Mouse (Mus musculus) midbrain, embryonic 14.5 days (tissue): ENCODE results near the gene Tyrobp. TPM values are rescaled to one million over a fixed set of nuclear protein-coding genes. Genes with fewer than 3 reads are reported as not detected.

Experiments
- ATAC-seq: fragments of 200-750 bp; cut with Nextera tagmentation; 2 replicates; pipeline ENCODE4 v1.8.0; 2017; ENCODE audit warnings: moderate number of reproducible peaks, moderate library complexity; ENCODE audit not compliant: low FRiP score, low TSS enrichment
- DNase-seq: peaks from one replicate; pipeline ENCODE4 v3.0.0-alpha.2; 2015
- H3K27ac ChIP-seq: fragments of 300-500 bp; sonication (generic); replicated peaks from 2 replicates; pipeline ENCODE4 v1.5.1; 2014; ENCODE audit warnings: mild to moderate bottlenecking, low read depth, low read length, moderate library complexity
- H3K27me3 ChIP-seq: fragments of 300-500 bp; sonication (generic); 2 replicates; pipeline ENCODE4 v1.6.1; 2014; ENCODE audit warnings: low read length, control low read depth, mixed read lengths; ENCODE audit not compliant: control insufficient read depth, insufficient read depth
- H3K36me3 ChIP-seq: fragments of 300-500 bp; sonication (generic); 2 replicates; pipeline ENCODE4 v1.6.1; 2014; ENCODE audit warnings: low read length, control low read depth; ENCODE audit not compliant: control insufficient read depth, insufficient read depth
- H3K4me1 ChIP-seq: fragments of 300-500 bp; sonication (generic); 2 replicates; pipeline ENCODE4 v1.6.1; 2014; ENCODE audit warnings: mild to moderate bottlenecking, antibody characterized with exemption, low read length, control low read depth; ENCODE audit not compliant: control insufficient read depth, insufficient read depth
- H3K4me2 ChIP-seq: fragments of 300-500 bp; sonication (generic); 2 replicates; pipeline ENCODE4 v1.6.1; 2014; ENCODE audit warnings: mild to moderate bottlenecking, low read length, moderate library complexity
- H3K4me3 ChIP-seq: fragments of 300-500 bp; sonication (generic); replicated peaks from 2 replicates; pipeline ENCODE4 v1.5.1; 2014; ENCODE audit warnings: low read depth, low read length
- H3K9ac ChIP-seq: fragments of 300-500 bp; sonication (generic); replicated peaks from 2 replicates; pipeline ENCODE4 v1.6.1; 2014; ENCODE audit warnings: mild to moderate bottlenecking, low read length, moderate library complexity
- H3K9me3 ChIP-seq: fragments of 300-500 bp; sonication (generic); 2 replicates; pipeline ENCODE4 v1.6.1; 2016; ENCODE audit warnings: low read length, control low read depth, mixed read lengths; ENCODE audit not compliant: control insufficient read depth
- WGBS: fragments of 180-500 bp; shearing (Covaris S2); extraction: QIAGEN DNeasy Blood & Tissue Kit; methylation state at CpG from one replicate; pipeline ENCODE4 v1.1.7; 2014; 5-methylcytosine and 5-hydroxymethylcytosine counted together
- polyA plus RNA-seq: library from polyadenylated mRNA; unstranded; fragments of >200 nt; fragmentation: Nextera tagmentation; extraction: Ambion mirVana; gene quantifications from 2 replicates; pipeline ENCODE4 v1.2.1, GENCODE M21; 2014

Gene Tyrobp
- polyA plus RNA-seq, 1 experiment from 2014 or later = 29.7 TPM

DNA sequence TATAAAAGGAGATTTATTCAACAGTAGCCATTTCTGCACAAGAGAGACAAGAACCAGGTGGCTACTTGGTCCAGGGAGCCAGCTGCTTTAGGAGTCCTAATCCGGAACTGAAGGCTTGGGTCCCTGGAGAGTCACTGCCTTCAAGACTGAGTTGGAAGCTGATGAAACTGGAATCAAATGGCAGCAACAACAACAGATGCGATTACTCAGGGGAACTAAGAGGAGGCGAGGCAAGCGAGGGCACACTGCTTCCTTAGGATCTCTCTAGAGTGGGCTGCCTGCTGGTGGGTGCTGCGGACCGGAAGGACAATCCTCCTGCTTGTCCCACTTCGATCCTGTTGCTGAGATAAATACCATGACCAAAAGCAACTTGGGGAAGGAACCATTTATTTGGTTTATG lies 13.9 kb upstream of the Tyrobp start:
- Histone ChIP-seq H3K4me1 (0 out of 2 replicates have a peak, but pooled peaks cover 3% of the 10 kb centered on the region), H3K9me3 (no peaks in the 10 kb centered on the region), H3K27ac (no peak overlapping the region), H3K4me3 (no peak overlapping the region), H3K9ac (no peak overlapping the region), H3K4me2 (no peak overlapping the region), H3K36me3 (no peaks in the 10 kb centered on the region), H3K27me3 (no peaks in the 10 kb centered on the region)
- WGBS = 49% methylated on average over 7 of the region's 7 CpGs
- DNase-seq (peak; percentile 32), ATAC-seq (no peak)

DNA sequence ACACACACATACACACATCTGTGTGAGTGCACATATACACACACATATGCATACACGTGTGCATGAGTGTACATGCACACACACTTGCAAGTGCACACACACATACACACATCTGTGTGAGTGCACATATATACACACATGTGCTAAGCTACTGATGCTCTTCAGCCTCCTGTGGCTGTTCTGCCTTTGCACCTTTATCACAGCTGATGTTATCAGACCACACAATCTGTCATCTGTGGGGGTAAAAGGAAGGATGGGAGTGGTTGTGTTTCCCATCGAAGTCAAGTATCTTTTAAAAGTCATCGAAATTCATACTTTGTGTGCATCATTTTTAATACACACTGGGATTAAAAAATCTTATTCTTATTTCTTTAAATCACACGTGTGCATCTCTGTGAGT lies 11.2 kb upstream of the Tyrobp start:
- H3K4me2 ChIP-seq = no peak overlapping the region
- H3K27ac ChIP-seq = no peak overlapping the region
- H3K4me3 ChIP-seq = no peak overlapping the region
- 0 out of 2 replicates have a peak, but pooled peaks cover 3% of the 10 kb centered on the region for H3K4me1 ChIP-seq
- H3K9me3 ChIP-seq = no peaks in the 10 kb centered on the region
- H3K9ac ChIP-seq = no peak overlapping the region
- 69% methylated on average over 4 of the region's 4 CpGs for WGBS
- H3K27me3 ChIP-seq = no peaks in the 10 kb centered on the region
- DNase-seq = no peak
- no peaks in the 10 kb centered on the region for H3K36me3 ChIP-seq
- ATAC-seq = no peak

DNA sequence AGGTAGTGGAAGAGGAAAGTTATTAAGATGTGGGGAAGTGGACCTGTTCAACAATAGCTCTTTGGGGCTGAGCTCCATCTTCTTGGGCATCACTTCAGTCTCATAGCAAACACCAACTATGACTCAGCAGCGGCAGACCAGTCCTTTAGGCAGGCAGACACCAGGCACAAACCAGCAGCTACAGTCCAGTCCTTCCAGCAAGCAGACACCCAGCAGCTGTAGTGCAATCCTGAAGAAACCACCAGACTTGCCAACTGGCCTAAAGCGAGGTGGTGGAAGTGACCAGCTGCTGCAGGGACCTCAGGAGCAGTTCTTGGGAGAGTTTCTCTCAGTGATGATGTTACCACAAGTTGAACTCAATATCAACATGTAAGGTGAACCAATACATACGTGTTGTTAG lies 4.9 kb upstream of the Tyrobp start:
- H3K9ac ChIP-seq = no peak overlapping the region
- H3K4me2 ChIP-seq = no peak overlapping the region
- ATAC-seq = no peak
- no peak for DNase-seq
- whole genome bisulfite sequencing = 86% methylated on average over 3 of the region's 3 CpGs
- no peak overlapping the region for H3K27ac ChIP-seq
- H3K36me3 ChIP-seq = no peaks in the 10 kb centered on the region
- no peaks in the 10 kb centered on the region for H3K4me1 ChIP-seq
- H3K9me3 ChIP-seq = no peaks in the 10 kb centered on the region
- no peaks in the 10 kb centered on the region for H3K27me3 ChIP-seq
- no peak overlapping the region for H3K4me3 ChIP-seq

DNA sequence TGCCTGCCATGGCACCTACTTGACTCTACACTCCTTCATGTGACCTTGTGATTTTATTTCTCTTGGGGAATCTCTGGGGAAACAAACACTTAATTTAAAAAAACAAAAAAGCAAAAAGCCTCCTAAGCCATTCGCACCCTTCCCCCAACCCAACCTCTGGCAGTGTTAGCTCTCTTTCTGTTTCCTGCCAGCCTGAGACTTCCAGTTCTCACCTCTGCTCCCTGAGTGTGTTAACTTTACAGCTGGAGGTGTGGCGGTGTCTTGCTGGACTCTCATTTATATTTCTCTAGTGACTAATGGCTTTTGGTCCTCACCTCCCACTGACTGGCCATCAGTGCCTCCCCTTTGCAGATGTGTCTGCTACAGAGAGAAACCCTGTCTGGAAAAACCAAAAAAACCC lies 3.8 kb upstream of the Tyrobp start:
- ATAC-seq = no peak
- WGBS = 90% methylated on average over 2 of the region's 2 CpGs
- no peaks in the 10 kb centered on the region for H3K4me1 ChIP-seq

DNA sequence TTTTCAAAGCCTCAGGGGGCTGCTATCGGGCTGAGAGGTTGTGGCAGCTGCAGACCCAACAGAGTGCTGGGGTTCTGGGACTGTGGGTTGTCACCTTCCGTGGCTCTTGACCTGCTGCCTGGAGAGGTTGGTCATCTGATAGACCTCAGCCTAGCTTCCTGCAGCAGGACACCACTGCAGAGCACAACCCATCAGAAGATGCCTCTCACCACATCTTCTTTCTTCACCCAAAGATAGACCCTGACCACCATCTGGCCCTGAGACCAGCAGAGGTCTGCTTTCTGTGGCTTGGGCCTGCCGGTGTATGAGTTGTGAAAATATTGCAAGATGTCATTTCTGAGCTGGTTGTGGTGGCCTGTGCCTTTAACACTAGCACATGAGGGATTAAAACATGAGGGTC lies 2.5 kb upstream of the Tyrobp start:
- Histone ChIP-seq H3K27ac (no peak overlapping the region), H3K27me3 (no peaks in the 10 kb centered on the region), H3K4me3 (no peak overlapping the region), H3K4me2 (no peak overlapping the region), H3K9me3 (no peaks in the 10 kb centered on the region), H3K36me3 (no peaks in the 10 kb centered on the region), H3K4me1 (no peaks in the 10 kb centered on the region), H3K9ac (no peak overlapping the region)
- ATAC-seq (no peak), DNase-seq (no peak)
- 89% methylated on average over 3 of the region's 3 CpGs for WGBS

More for the DNA sequence above, 3.8 kb upstream of the Tyrobp start:
- Histone ChIP-seq H3K27me3 (no peaks in the 10 kb centered on the region), H3K4me2 (no peak overlapping the region), H3K9ac (no peak overlapping the region), H3K27ac (no peak overlapping the region), H3K9me3 (no peaks in the 10 kb centered on the region), H3K36me3 (no peaks in the 10 kb centered on the region), H3K4me3 (no peak overlapping the region)
- no peak for DNase-seq

DNA sequence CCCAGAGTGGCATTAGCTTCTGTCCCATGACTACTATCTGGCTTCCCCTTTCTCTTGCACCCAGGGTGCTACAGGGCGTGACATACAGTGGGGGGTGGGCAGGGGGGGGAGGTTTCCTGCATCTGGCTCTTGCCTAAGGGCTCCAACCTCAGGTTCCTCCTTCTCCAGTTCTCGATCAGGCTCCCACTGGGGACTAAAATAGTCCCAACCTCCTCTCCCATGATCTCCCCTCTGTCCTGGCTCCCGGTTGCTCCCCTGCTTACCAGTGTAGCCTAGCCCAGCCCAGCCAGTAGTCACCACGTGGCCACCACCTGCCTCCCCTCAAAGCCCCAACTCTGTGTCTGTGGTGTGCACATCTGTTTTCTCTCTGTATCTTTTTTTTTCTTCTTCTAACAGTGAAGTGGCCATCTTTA lies 819 bp upstream of the Tyrobp start:
- WGBS = 51% methylated on average over 4 of the region's 4 CpGs
- H3K27me3 ChIP-seq = no peaks in the 10 kb centered on the region
- ATAC-seq (no peak), DNase-seq (no peak)
- no peak overlapping the region for H3K4me3 ChIP-seq
- H3K27ac ChIP-seq = no peak overlapping the region
- H3K36me3 ChIP-seq = no peaks in the 10 kb centered on the region
- H3K4me2 ChIP-seq = no peak overlapping the region
- H3K9me3 ChIP-seq = no peaks in the 10 kb centered on the region
- no peaks in the 10 kb centered on the region for H3K4me1 ChIP-seq
- H3K9ac ChIP-seq = no peak overlapping the region

DNA sequence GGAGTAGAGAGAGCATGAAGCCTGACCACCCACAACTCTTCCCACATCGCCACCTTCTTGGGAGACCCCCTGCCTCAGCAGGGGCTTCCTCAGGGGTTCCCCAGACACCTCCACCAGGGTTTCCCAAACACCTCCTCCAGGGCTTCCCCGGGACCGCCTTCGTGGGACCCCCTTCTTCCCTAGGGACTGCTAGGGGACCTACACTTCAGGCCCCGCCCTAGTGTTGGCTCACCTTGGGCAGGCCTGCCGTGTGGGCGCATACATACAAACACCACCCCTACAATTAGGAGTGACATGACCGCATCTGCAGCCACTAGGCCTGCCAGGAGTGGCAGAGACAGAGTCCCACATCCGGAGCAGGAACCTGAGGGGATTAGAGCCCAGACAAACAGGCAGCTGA lies 4.3 kb downstream of the Tyrobp start:
- Histone ChIP-seq H3K27ac (no peak overlapping the region), H3K9ac (no peak overlapping the region), H3K4me1 (peaks cover 13% of the 10 kb centered on the region; the same call in 1 of the 2 replicates), H3K4me3 (no peak overlapping the region), H3K4me2 (no peak overlapping the region), H3K27me3 (no peaks in the 10 kb centered on the region), H3K9me3 (no peaks in the 10 kb centered on the region), H3K36me3 (no peaks in the 10 kb centered on the region)
- no peak for DNase-seq
- 78% methylated on average over 9 of the region's 9 CpGs for WGBS
- ATAC-seq = no peak

DNA sequence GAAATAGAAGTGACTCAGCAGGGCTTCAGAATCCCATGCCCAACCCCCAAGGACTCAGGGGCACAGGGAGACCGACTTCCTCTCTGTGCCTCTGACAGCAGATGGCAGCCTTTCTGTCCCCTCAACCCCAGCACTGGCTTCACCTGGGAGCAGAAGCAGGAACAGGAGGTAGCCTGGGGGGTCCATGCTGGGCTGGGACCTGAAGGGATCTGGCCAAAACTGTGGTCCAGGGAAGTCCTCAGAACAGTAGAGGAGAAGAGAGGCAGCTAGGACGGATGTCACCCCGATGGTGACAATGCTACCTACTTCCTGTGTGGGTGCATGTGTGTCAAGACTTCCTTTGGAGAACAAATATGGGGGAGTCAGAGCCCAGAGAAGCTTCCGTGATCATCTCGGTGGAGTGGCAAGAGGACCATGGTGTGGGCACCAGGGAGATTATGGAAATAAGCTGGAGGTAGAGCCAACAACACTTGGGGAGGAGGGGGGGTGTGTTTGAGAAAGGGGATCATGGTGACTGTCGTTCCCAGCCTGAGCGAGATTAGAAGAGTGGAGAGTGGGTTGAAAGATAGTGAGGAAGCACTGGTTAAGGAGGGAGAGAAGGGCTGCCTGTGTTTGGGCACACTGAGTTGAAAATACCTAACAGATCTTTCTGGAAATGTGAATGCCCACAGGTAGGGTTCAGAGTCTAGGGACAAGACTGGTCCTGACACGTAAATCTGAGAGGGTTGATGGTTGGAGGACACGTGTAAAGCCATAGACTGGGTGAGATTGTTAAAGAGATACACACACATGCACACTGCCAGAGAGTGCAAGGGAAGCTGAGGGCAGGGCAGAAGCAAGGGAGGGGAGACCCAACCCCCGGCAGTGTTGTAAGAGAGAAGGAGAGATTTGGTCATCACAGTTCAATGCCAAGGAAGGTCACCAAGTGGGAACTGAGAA lies 6.3 kb downstream of the Tyrobp start, which contains the start of gene Hcst:
Gene Hcst, minus strand, starts transcription at position 294 of the 939 bp plus-strand sequence.
- Histone ChIP-seq H3K9ac (no peak within 1 kb of the TSS), H3K4me3 (no peak within 1 kb of the TSS), H3K27ac (no peak within 1 kb of the TSS), H3K36me3 (no peaks in the 10 kb centered on the region), H3K4me2 (no peak within 1 kb of the TSS), H3K4me1 (peaks cover 18% of the 10 kb centered on the region; the same call in 1 of the 2 replicates), H3K9me3 (no peaks in the 10 kb centered on the region), H3K27me3 (no peaks in the 10 kb centered on the region)
- DNase-seq (no peak), ATAC-seq (no peak)
- 76% methylated on average over 10 of the region's 10 CpGs for WGBS

DNA sequence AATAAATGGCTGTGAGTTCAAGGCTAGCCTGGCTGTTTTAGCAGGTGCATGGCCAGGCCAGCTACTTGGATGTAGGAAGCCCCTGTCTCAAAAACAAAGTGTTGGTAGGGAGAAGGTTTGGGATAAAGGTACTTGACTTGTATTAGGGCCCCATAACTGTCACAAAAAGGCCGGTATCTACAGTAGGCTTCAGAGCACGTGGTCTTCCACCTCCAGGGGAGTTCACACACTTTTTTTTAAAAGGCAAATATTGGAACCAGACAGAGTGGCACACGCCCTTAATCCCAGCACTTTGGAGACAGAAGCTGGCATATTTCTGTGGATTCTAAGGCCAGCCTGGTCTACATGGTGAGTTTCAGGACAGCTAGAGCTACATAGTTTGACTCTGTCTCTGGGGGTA lies 7.1 kb downstream of the Tyrobp start:
- Histone ChIP-seq H3K4me1 (peaks cover 18% of the 10 kb centered on the region; the same call in 1 of the 2 replicates), H3K27ac (no peak overlapping the region), H3K9ac (no peak overlapping the region), H3K9me3 (no peaks in the 10 kb centered on the region), H3K27me3 (no peaks in the 10 kb centered on the region), H3K36me3 (0 out of 2 replicates have a peak, but pooled peaks cover 1% of the 10 kb centered on the region), H3K4me3 (no peak overlapping the region), H3K4me2 (peak overlapping the region; percentile 98; the same call in 1 of the 2 replicates)
- WGBS = 88% methylated on average over 3 of the region's 3 CpGs
- ATAC-seq (no peak), DNase-seq (no peak)
